Mouse (Mus musculus) C2C12 (cell line): ENCODE data around the gene Ssbp2.

Experiments used
- CEBPB ChIP-seq: IDR thresholded peaks from one replicate; pipeline ENCODE4 v1.6.1; 2011; ENCODE audit warnings: low read depth, mild to moderate bottlenecking, control low read depth, moderate library complexity
- CTCF ChIP-seq: IDR thresholded peaks from one replicate; pipeline ENCODE4 v1.5.1; 2011; ENCODE audit not compliant: control insufficient read depth, insufficient read depth, insufficient read length

GRCm38 (mm10) chr13:91648240-91648639 lies 188.2 kb downstream of the Ssbp2 start:
- TF ChIP-seq CTCF (peak; percentile 17), CEBPB (no peak)
